Mouse (Mus musculus) hindbrain, embryonic 16.5 days (tissue): ENCODE data around the gene Vdr. TPM values are rescaled to one million over a fixed set of nuclear protein-coding genes. Genes with fewer than 3 reads are reported as not detected.

Experiments
- ATAC-seq: fragments of 200-750 bp; cut with Nextera tagmentation; 2 replicates; pipeline ENCODE4 v1.8.0; 2017; ENCODE audit warnings: moderate TSS enrichment, moderate library complexity
- H3K27ac ChIP-seq: fragments of 300-500 bp; sonication (generic); 2 replicates; pipeline ENCODE4 v1.5.1; 2014; ENCODE audit warnings: low read depth, mild to moderate bottlenecking, control low read depth, low read length, moderate library complexity
- H3K27me3 ChIP-seq: fragments of 300-500 bp; sonication (generic); replicated peaks from 2 replicates; pipeline ENCODE4 v1.6.1; 2014; ENCODE audit warnings: low read length; ENCODE audit not compliant: control insufficient read depth, insufficient read depth
- H3K36me3 ChIP-seq: fragments of 300-500 bp; sonication (generic); 2 replicates; pipeline ENCODE4 v1.6.1; 2014; ENCODE audit warnings: mild to moderate bottlenecking, low read length, moderate library complexity, mixed read lengths; ENCODE audit not compliant: control insufficient read depth, insufficient read depth
- H3K4me1 ChIP-seq: fragments of 300-500 bp; sonication (generic); 2 replicates; pipeline ENCODE4 v1.6.1; 2014; ENCODE audit warnings: low read depth, low read length; ENCODE audit not compliant: control insufficient read depth, insufficient read depth
- H3K4me2 ChIP-seq: fragments of 300-500 bp; sonication (generic); 2 replicates; pipeline ENCODE4 v1.6.1; 2014; ENCODE audit warnings: mild to moderate bottlenecking, low read length, control low read depth, moderate library complexity
- H3K4me3 ChIP-seq: fragments of 300-500 bp; sonication (generic); 2 replicates; pipeline ENCODE4 v1.5.1; 2014; ENCODE audit warnings: mild to moderate bottlenecking, low read length, control low read depth, moderate library complexity
- H3K9ac ChIP-seq: fragments of 300-500 bp; sonication (generic); 2 replicates; pipeline ENCODE4 v1.6.1; 2014; ENCODE audit warnings: low read depth, mild to moderate bottlenecking, control low read depth, low read length, moderate library complexity
- H3K9me3 ChIP-seq: fragments of 300-500 bp; sonication (generic); 2 replicates; pipeline ENCODE4 v1.6.1; 2014; ENCODE audit warnings: mild to moderate bottlenecking, low read length, moderate library complexity; ENCODE audit not compliant: control insufficient read depth
- WGBS: fragments of 180-500 bp; shearing (Covaris S2); extraction: QIAGEN DNeasy Blood & Tissue Kit; methylation state at CpG from one replicate; pipeline ENCODE4 v1.1.7; 2014; 5-methylcytosine and 5-hydroxymethylcytosine counted together
- polyA plus RNA-seq: library from polyadenylated mRNA; unstranded; fragments of >200 nt; fragmentation: Nextera tagmentation; extraction: Ambion mirVana; gene quantifications from 2 replicates; pipeline ENCODE4 v1.2.1, GENCODE M21; 2015

The Vdr gene
- polyA plus RNA-seq, 1 experiment from 2014 or later, result 0.26 TPM

DNA sequence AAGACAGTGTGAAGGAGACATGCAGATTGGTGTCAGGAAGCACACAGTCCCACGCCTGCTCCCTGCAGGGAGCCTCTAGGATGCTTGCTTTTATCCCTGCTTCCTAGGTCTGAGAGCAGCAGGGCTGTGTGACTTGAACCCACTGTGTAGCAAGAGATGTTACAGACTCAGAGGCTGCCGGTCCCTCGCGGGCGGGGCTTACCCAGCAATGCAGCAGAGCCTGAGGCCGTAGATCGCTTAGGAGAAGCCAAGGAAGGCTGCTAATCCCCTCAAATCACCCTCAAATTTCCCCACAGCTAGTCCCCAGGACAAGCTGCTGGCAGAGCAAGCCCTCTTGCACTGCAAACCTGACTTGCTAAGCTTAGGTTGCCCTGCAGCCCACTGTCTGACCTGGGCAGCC lies 38.3 kb upstream of the Vdr start:
- Histone ChIP-seq H3K4me1 (peaks cover 3% of the 10 kb centered on the region; the same call in 1 of the 2 replicates), H3K4me2 (no peak overlapping the region), H3K9ac (no peak overlapping the region), H3K27ac (no peak overlapping the region), H3K4me3 (no peak overlapping the region), H3K36me3 (no peaks in the 10 kb centered on the region), H3K9me3 (no peaks in the 10 kb centered on the region), H3K27me3 (no peaks in the 10 kb centered on the region)
- WGBS, result 57% methylated on average over 7 of the region's 7 CpGs
- no peak for ATAC-seq

DNA sequence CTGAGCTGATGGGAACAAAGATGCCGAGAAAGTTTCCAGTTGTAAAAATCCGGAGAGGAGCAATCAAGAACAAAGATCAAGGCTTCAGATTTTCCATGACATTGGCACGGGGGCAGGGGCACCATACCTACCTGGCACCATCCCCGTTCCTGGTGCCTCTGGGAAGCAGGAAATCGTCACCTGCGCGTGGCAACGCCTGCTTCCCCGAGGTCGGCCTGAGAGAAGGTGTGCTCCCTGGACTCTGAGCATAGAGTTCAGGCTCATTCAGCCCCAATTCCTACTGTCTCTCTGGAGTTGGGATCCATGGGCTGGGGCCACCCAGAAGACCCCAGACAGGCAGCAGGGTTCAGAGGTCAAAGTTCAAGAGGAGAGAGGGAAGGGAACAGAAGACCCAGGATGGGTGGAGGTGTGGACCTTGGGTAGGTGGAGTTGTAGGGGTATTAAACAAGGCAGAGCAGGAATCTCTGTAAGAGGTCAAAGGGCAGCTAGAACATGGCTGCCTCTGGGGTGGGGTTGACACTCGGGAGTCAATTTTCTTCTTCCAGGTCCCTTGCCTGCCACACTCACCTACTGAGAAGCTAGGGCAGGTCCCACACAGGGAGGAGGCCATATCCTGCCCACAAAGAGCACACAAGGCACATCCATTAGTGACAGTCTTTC lies 35.4 kb upstream of the Vdr start:
- Histone ChIP-seq H3K27me3 (no peaks in the 10 kb centered on the region), H3K9ac (no peak overlapping the region), H3K9me3 (no peaks in the 10 kb centered on the region), H3K4me3 (no peak overlapping the region), H3K36me3 (no peaks in the 10 kb centered on the region), H3K4me1 (no peaks in the 10 kb centered on the region), H3K4me2 (no peak overlapping the region), H3K27ac (no peak overlapping the region)
- WGBS, result 75% methylated on average over 11 of the region's 11 CpGs
- no peak for ATAC-seq

- no peaks in the 10 kb centered on the region for H3K36me3 ChIP-seq
- no peaks in the 10 kb centered on the region for H3K27me3 ChIP-seq
- no peak overlapping the region for H3K4me3 ChIP-seq
- H3K9me3 ChIP-seq, result no peaks in the 10 kb centered on the region
- no peaks in the 10 kb centered on the region for H3K4me1 ChIP-seq
- H3K9ac ChIP-seq, result no peak overlapping the region
- no peak overlapping the region for H3K27ac ChIP-seq
- 83% methylated on average over 11 of the region's 11 CpGs for whole genome bisulfite sequencing
- ATAC-seq, result no peak
- H3K4me2 ChIP-seq, result no peak overlapping the region
These were observed 34.6 kb upstream of the Vdr start for GRCm38 (mm10) chr15:97944919-97945574.

GRCm38 (mm10) chr15:97943356-97943755 lies 32.9 kb upstream of the Vdr start:
- no peaks in the 10 kb centered on the region for H3K9me3 ChIP-seq
- no peaks in the 10 kb centered on the region for H3K27me3 ChIP-seq
- ATAC-seq, result no peak
- no peak overlapping the region for H3K27ac ChIP-seq
- no peaks in the 10 kb centered on the region for H3K4me1 ChIP-seq
- 84% methylated on average over 8 of the region's 8 CpGs for WGBS
- no peak overlapping the region for H3K4me3 ChIP-seq
- H3K36me3 ChIP-seq, result no peaks in the 10 kb centered on the region
- no peak overlapping the region for H3K9ac ChIP-seq
- H3K4me2 ChIP-seq, result no peak overlapping the region

GRCm38 (mm10) chr15:97942538-97942937 lies 32.1 kb upstream of the Vdr start:
- no peaks in the 10 kb centered on the region for H3K4me1 ChIP-seq
- H3K27ac ChIP-seq, result no peak overlapping the region
- no peaks in the 10 kb centered on the region for H3K9me3 ChIP-seq
- WGBS, result 89% methylated on average over 8 of the region's 8 CpGs
- H3K9ac ChIP-seq, result no peak overlapping the region
- no peaks in the 10 kb centered on the region for H3K27me3 ChIP-seq
- H3K36me3 ChIP-seq, result no peaks in the 10 kb centered on the region
- no peak overlapping the region for H3K4me3 ChIP-seq
- no peak overlapping the region for H3K4me2 ChIP-seq
- ATAC-seq, result no peak

GRCm38 (mm10) chr15:97941306-97941705 lies 30.9 kb upstream of the Vdr start:
- H3K4me3 ChIP-seq, result no peak overlapping the region
- no peaks in the 10 kb centered on the region for H3K36me3 ChIP-seq
- 91% methylated on average over 2 of the region's 2 CpGs for WGBS
- no peaks in the 10 kb centered on the region for H3K27me3 ChIP-seq
- no peak for ATAC-seq
- H3K27ac ChIP-seq, result no peak overlapping the region
- H3K9me3 ChIP-seq, result no peaks in the 10 kb centered on the region
- H3K4me2 ChIP-seq, result no peak overlapping the region
- H3K4me1 ChIP-seq, result no peaks in the 10 kb centered on the region
- H3K9ac ChIP-seq, result no peak overlapping the region

- H3K27me3 ChIP-seq, result no peaks in the 10 kb centered on the region
- no peak overlapping the region for H3K4me3 ChIP-seq
- H3K27ac ChIP-seq, result no peak overlapping the region
- no peak overlapping the region for H3K4me2 ChIP-seq
- no peaks in the 10 kb centered on the region for H3K36me3 ChIP-seq
- no peak for ATAC-seq
- WGBS, result 82% methylated on average over 2 of the region's 2 CpGs
- no peaks in the 10 kb centered on the region for H3K9me3 ChIP-seq
- H3K9ac ChIP-seq, result no peak overlapping the region
- no peaks in the 10 kb centered on the region for H3K4me1 ChIP-seq
These were observed 29.7 kb upstream of the Vdr start for GRCm38 (mm10) chr15:97940088-97940487.

- ATAC-seq, result no peak
- Histone ChIP-seq H3K27ac (no peak overlapping the region), H3K4me3 (no peak overlapping the region), H3K4me1 (no peaks in the 10 kb centered on the region), H3K4me2 (no peak overlapping the region), H3K9ac (no peak overlapping the region), H3K27me3 (no peaks in the 10 kb centered on the region), H3K36me3 (no peaks in the 10 kb centered on the region), H3K9me3 (no peaks in the 10 kb centered on the region)
- 38% methylated on average over 6 of the region's 6 CpGs for WGBS
These were observed 28.1 kb upstream of the Vdr start for GRCm38 (mm10) chr15:97938580-97938979.

GRCm38 (mm10) chr15:97932441-97932840 lies 22.0 kb upstream of the Vdr start:
- no peak for ATAC-seq
- WGBS, result 92% methylated on average over 12 of the region's 12 CpGs

More at GRCm38 (mm10) chr15:97932441-97932840, 22.0 kb upstream of the Vdr start:
- H3K4me3 ChIP-seq, result no peak overlapping the region
- H3K9me3 ChIP-seq, result no peaks in the 10 kb centered on the region
- H3K4me2 ChIP-seq, result no peak overlapping the region
- no peak overlapping the region for H3K9ac ChIP-seq
- H3K27me3 ChIP-seq, result no peaks in the 10 kb centered on the region
- no peak overlapping the region for H3K27ac ChIP-seq
- H3K4me1 ChIP-seq, result no peaks in the 10 kb centered on the region
- H3K36me3 ChIP-seq, result no peaks in the 10 kb centered on the region
